Mouse (Mus musculus): Measurements from ENCODE around the gene Camsap2. TPM values are rescaled to one million over a fixed set of nuclear protein-coding genes. Genes with fewer than 3 reads are reported as not detected.

Gene Camsap2
- polyA plus RNA-seq, 1 experiment from 2014 or later = 11.1 TPM

GRCm38 (mm10) chr1:136244469-136244868 is 101.4 kb downstream of the Camsap2 start:
- Histone ChIP-seq H3K27me3 (ENCODE audit: low read depth, poor library complexity, severe bottlenecking) (peaks cover 99% of the 10 kb centered on the region), H3K4me3 (no peak overlapping the region), H3K27ac (replicated peaks) (no peak overlapping the region), H3K4me1 (no peaks in the 10 kb centered on the region), H3K36me3 (no peaks in the 10 kb centered on the region), H3K9me3 (replicated peaks) (no peaks in the 10 kb centered on the region)
- no peak for DNase-seq (ENCODE audit: low spot score)
- 83% methylated on average over 5 of the region's 5 CpGs for WGBS

GRCm38 (mm10) chr1:136241801-136242200 is 104.1 kb downstream of the Camsap2 start:
- Histone ChIP-seq H3K36me3 (no peaks in the 10 kb centered on the region), H3K27ac (replicated peaks) (no peak overlapping the region), H3K4me1 (no peaks in the 10 kb centered on the region), H3K27me3 (ENCODE audit: low read depth, poor library complexity, severe bottlenecking) (peaks cover 99% of the 10 kb centered on the region), H3K9me3 (replicated peaks) (no peaks in the 10 kb centered on the region), H3K4me3 (no peak overlapping the region)
- no peak for DNase-seq (ENCODE audit: low spot score)
- 93% methylated on average over 7 of the region's 7 CpGs for WGBS

- H3K36me3 ChIP-seq = no peaks in the 10 kb centered on the region
- no peak for DNase-seq (ENCODE audit: low spot score)
- H3K27me3 ChIP-seq (ENCODE audit: low read depth, poor library complexity, severe bottlenecking) = peaks cover 89% of the 10 kb centered on the region
- no peak overlapping the region for H3K27ac ChIP-seq (replicated peaks)
- 84% methylated on average over 4 of the region's 4 CpGs for WGBS
- H3K4me1 ChIP-seq = peaks cover 17% of the 10 kb centered on the region
- H3K4me3 ChIP-seq = no peak overlapping the region
- H3K9me3 ChIP-seq (replicated peaks) = no peaks in the 10 kb centered on the region
These were observed 107.4 kb downstream of the Camsap2 start for GRCm38 (mm10) chr1:136238495-136238894.

DNA sequence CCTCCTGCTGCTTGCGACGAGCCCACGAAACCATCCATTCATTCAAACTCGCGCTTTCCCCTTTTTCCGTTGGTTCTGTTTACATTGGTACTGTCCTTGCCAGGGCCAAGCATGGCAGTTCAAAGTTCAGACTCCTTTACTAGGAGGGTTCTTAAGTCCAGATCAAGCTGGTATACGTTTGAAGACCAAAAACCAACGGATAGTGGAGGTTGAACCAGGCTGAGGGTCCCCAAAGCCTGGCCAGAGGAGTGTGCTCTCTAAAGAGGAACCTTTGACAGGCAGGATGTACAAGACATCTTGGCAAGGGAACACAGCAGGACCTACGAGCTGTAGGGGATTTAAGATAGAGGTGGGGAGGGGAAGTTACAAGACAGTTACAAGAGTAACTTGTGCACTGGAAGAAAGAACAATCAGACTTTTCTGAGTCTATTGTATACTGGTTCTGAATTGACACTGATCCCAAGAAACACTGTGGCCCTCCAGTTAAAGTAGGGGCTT is 111.3 kb downstream of the Camsap2 start:
- Histone ChIP-seq H3K4me3 (peak overlapping the region; percentile 76), H3K27ac (replicated peaks) (peak overlapping the region; percentile 96), H3K9me3 (replicated peaks) (no peaks in the 10 kb centered on the region), H3K4me1 (peaks cover 56% of the 10 kb centered on the region), H3K27me3 (ENCODE audit: low read depth, poor library complexity, severe bottlenecking) (peaks cover 82% of the 10 kb centered on the region), H3K36me3 (no peaks in the 10 kb centered on the region)
- DNase-seq (ENCODE audit: low spot score) = no peak
- 2% methylated on average over 9 of the region's 9 CpGs for WGBS

- H3K36me3 ChIP-seq = no peaks in the 10 kb centered on the region
- H3K4me3 ChIP-seq = peak within 1 kb of the TSS; percentile 76
- peaks cover 62% of the 10 kb centered on the region for H3K4me1 ChIP-seq
- DNase-seq (ENCODE audit: low spot score) = peak; percentile 93
- peak within 1 kb of the TSS; percentile 96 for H3K27ac ChIP-seq (replicated peaks)
- no peaks in the 10 kb centered on the region for H3K9me3 ChIP-seq (replicated peaks)
- peaks cover 82% of the 10 kb centered on the region for H3K27me3 ChIP-seq (ENCODE audit: low read depth, poor library complexity, severe bottlenecking)
- under 1% methylated on average over 46 of the region's 51 CpGs for WGBS
These were observed 111.9 kb downstream of the Camsap2 start, which contains the start of gene Inava for GRCm38 (mm10) chr1:136233892-136234594. TSS of gene Inava (minus strand) at chr1:136234264.

GRCm38 (mm10) chr1:136232986-136233790 is 112.7 kb downstream of the Camsap2 start:
- peak overlapping the region; percentile 96 for H3K27ac ChIP-seq (replicated peaks)
- DNase-seq (ENCODE audit: low spot score) = peak; percentile 67
- under 1% methylated on average over 23 of the region's 23 CpGs for WGBS
- H3K36me3 ChIP-seq = no peaks in the 10 kb centered on the region
- H3K4me3 ChIP-seq = peak overlapping the region; percentile 76
- H3K27me3 ChIP-seq (ENCODE audit: low read depth, poor library complexity, severe bottlenecking) = peaks cover 82% of the 10 kb centered on the region
- no peaks in the 10 kb centered on the region for H3K9me3 ChIP-seq (replicated peaks)
- peaks cover 70% of the 10 kb centered on the region for H3K4me1 ChIP-seq

DNA sequence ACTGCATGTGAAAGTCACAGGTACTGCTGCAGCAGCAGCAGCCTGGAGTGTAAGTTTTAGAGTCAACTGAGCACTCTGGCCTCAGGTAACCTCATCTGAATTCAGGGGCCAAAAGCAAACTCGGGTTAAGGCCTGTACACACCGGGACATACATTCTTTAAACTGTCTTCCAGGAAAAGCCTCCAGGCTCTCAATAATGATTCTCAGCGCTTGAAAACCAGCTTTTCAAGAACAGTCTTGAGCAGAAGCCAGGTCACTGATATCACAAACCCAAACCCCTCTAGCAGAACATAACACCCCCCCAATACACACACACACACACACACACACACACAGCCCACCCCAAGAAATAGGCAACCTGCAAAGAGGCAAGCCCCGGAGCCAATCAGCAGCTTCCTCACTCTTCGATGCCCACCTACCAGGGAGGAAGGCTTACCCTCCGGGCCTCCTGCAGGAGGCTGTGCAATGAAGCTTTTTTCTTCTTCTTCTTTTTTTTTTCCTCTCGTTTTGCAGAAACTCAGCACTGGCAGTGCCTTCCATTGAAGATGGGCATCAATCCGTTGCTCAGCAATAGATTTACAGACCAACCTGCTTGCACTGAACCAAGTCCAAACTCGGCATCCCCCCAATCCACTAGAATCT is 113.5 kb downstream of the Camsap2 start:
- Histone ChIP-seq H3K4me3 (peak overlapping the region; percentile 76), H3K36me3 (peaks cover 1% of the 10 kb centered on the region), H3K4me1 (peaks cover 76% of the 10 kb centered on the region), H3K27ac (replicated peaks) (peak overlapping the region; percentile 96), H3K9me3 (replicated peaks) (no peaks in the 10 kb centered on the region), H3K27me3 (ENCODE audit: low read depth, poor library complexity, severe bottlenecking) (peaks cover 83% of the 10 kb centered on the region)
- WGBS = 1% methylated on average over 9 of the region's 9 CpGs
- DNase-seq (ENCODE audit: low spot score) = peak; percentile 47

GRCm38 (mm10) chr1:136231596-136231995 is 114.3 kb downstream of the Camsap2 start:
- Histone ChIP-seq H3K4me3 (peak overlapping the region; percentile 76), H3K4me1 (peaks cover 76% of the 10 kb centered on the region), H3K27ac (replicated peaks) (peak overlapping the region; percentile 79)

GRCm38 (mm10) chr1:136230201-136230600 is 115.7 kb downstream of the Camsap2 start:
- 23% methylated on average over 11 of the region's 11 CpGs for WGBS
- peaks cover 78% of the 10 kb centered on the region for H3K27me3 ChIP-seq (ENCODE audit: low read depth, poor library complexity, severe bottlenecking)

More at GRCm38 (mm10) chr1:136231596-136231995, 114.3 kb downstream of the Camsap2 start:
- peak; percentile 17 for DNase-seq (ENCODE audit: low spot score)
- H3K36me3 ChIP-seq = peaks cover 9% of the 10 kb centered on the region
- peaks cover 83% of the 10 kb centered on the region for H3K27me3 ChIP-seq (ENCODE audit: low read depth, poor library complexity, severe bottlenecking)
- H3K9me3 ChIP-seq (replicated peaks) = no peaks in the 10 kb centered on the region
- under 1% methylated on average over 6 of the region's 6 CpGs for WGBS

DNA sequence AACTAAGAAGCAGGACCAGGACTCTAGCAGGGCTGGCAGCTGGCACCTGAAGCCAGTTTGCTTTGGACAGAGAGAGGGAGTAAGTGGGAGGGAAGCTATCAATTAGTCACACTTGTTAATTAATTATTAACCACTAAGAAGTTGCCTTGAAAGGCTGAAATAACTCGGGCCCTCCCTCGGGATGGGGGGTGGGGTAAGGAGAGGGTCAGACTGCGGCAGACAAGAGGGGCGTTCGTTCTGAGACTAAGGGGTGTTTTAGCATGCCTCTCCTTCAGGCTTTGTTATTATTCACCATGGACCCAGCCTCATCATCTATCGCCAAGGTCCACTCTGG is 116.9 kb downstream of the Camsap2 start:
- DNase-seq (ENCODE audit: low spot score) = peak; percentile 19
- H3K4me1 ChIP-seq = peaks cover 73% of the 10 kb centered on the region
- H3K27me3 ChIP-seq (ENCODE audit: low read depth, poor library complexity, severe bottlenecking) = peaks cover 73% of the 10 kb centered on the region
- no peaks in the 10 kb centered on the region for H3K9me3 ChIP-seq (replicated peaks)
- H3K4me3 ChIP-seq = peak overlapping the region; percentile 76; the same call in 1 of the 2 replicates
- WGBS = 22% methylated on average over 6 of the region's 6 CpGs
- peak overlapping the region; percentile 79 for H3K27ac ChIP-seq (replicated peaks)
- H3K36me3 ChIP-seq = peaks cover 35% of the 10 kb centered on the region

More at GRCm38 (mm10) chr1:136230201-136230600, 115.7 kb downstream of the Camsap2 start:
- DNase-seq (ENCODE audit: low spot score) = peak; percentile 24
- Histone ChIP-seq H3K4me1 (peaks cover 83% of the 10 kb centered on the region), H3K4me3 (peak overlapping the region; percentile 76), H3K27ac (replicated peaks) (peak overlapping the region; percentile 79), H3K9me3 (replicated peaks) (no peaks in the 10 kb centered on the region), H3K36me3 (peaks cover 23% of the 10 kb centered on the region)

DNA sequence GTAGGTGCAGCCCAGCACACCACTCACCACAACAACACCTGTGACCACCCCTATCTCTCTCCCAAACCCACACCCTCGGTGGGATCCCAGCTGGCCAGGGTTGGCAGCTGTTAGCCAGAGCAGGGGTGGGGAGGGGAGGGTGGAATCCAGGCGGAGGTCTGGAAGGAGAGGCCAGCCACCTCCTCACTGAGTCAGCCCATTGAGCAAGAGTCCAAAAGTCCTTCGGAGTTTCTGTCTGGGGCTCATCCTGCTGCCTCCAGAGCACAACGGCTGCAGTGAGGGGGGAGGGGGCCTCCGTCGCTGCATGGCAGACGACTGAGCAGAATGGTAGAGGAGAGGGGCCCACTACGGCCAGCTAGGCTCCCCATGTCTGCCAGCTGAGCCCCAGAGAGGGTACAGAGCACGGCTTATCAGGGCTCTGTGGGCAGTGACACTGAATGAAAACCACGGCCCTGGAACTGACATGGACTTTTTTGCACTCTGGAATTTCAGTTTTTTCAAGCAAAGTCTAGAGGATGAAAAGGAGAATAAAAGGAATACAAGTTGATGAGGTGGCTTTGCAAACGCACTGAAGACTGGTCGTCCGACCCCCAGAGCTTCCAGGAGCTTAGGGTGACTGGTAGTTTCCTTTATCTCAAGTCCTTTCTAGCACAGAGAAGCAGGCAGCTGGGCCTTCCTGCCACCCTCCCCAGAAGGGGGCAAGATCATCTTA is 117.4 kb downstream of the Camsap2 start:
- Histone ChIP-seq H3K27me3 (ENCODE audit: low read depth, poor library complexity, severe bottlenecking) (peaks cover 73% of the 10 kb centered on the region), H3K4me3 (peak overlapping the region; percentile 76; the same call in 1 of the 2 replicates)
- 19% methylated on average over 13 of the region's 13 CpGs for WGBS

GRCm38 (mm10) chr1:136227870-136228269 is 118.0 kb downstream of the Camsap2 start:
- Histone ChIP-seq H3K4me3 (no peak overlapping the region), H3K27me3 (ENCODE audit: low read depth, poor library complexity, severe bottlenecking) (peaks cover 73% of the 10 kb centered on the region), H3K27ac (replicated peaks) (peak overlapping the region; percentile 79), H3K9me3 (replicated peaks) (no peaks in the 10 kb centered on the region), H3K4me1 (peaks cover 63% of the 10 kb centered on the region), H3K36me3 (peaks cover 46% of the 10 kb centered on the region)
- DNase-seq (ENCODE audit: low spot score) = no peak
- 81% methylated on average over 4 of the region's 4 CpGs for WGBS

More for the DNA sequence above, 117.4 kb downstream of the Camsap2 start:
- peaks cover 40% of the 10 kb centered on the region for H3K36me3 ChIP-seq
- H3K4me1 ChIP-seq = peaks cover 69% of the 10 kb centered on the region
- no peak for DNase-seq (ENCODE audit: low spot score)
- no peaks in the 10 kb centered on the region for H3K9me3 ChIP-seq (replicated peaks)
- peak overlapping the region; percentile 79 for H3K27ac ChIP-seq (replicated peaks)

All from midbrain, embryonic 10.5 days (tissue).